Mouse (Mus musculus): ENCODE measurements around the gene Oas1f. TPM values are rescaled to one million over a fixed set of nuclear protein-coding genes. Genes with fewer than 3 reads are reported as not detected.

The Oas1f gene
- total and polyA plus RNA-seq, 3 experiments: not detected

GRCm38 (mm10) chr5:120813023-120813422 is 34.1 kb upstream of the Oas1f start:
- no peak for TF ChIP-seq POLR2AphosphoS5 (IDR thresholded peaks at IDR 0.05; ENCODE audit: insufficient replicate concordance, low read depth, low read length)
- TF ChIP-seq GATA1 (IDR thresholded peaks at IDR 0.05; ENCODE audit: borderline replicate concordance, low read length): no peak
- TF ChIP-seq GATA2 (IDR thresholded peaks at IDR 0.05; ENCODE audit: borderline replicate concordance, low read depth, low read length): no peak
- TF ChIP-seq CTCF (IDR thresholded peaks at IDR 0.05; ENCODE audit: low read depth, low read length): no peak
- no peak for TF ChIP-seq TAL1 (conservative IDR thresholded peaks at IDR 0.05; ENCODE audit: low read depth, low read length)
- ATAC-seq (ENCODE audit: extremely low read depth, insufficient number of reproducible peaks, low FRiP score, poor library complexity, severe bottlenecking): no peak
- Histone ChIP-seq H3K4me1 (ENCODE audit: insufficient read depth, low read depth, low read length) (peaks cover 48% of the 10 kb centered on the region), H3K27me3 (ENCODE audit: insufficient read depth, low read length) (no peaks in the 10 kb centered on the region; the same call in 1 of the 2 replicates), H3K36me3 (replicated peaks) (peaks cover 41% of the 10 kb centered on the region), H3K9me3 (replicated peaks) (no peaks in the 10 kb centered on the region), H3K4me3 (ENCODE audit: low read depth, low read length) (peak overlapping the region; percentile 77)
- no peak for DNase-seq (ENCODE audit: low spot score)

GRCm38 (mm10) chr5:120815949-120816348 is 31.2 kb upstream of the Oas1f start:
- DNase-seq (ENCODE audit: low spot score) (no peak), ATAC-seq (ENCODE audit: extremely low read depth, insufficient number of reproducible peaks, low FRiP score, poor library complexity, severe bottlenecking) (no peak)
- no peaks in the 10 kb centered on the region for H3K27me3 ChIP-seq (ENCODE audit: insufficient read depth, low read length)

GRCm38 (mm10) chr5:120818999-120819398 is 28.2 kb upstream of the Oas1f start:
- Histone ChIP-seq H3K36me3 (replicated peaks) (peaks cover 86% of the 10 kb centered on the region), H3K4me3 (ENCODE audit: low read depth, low read length) (no peak overlapping the region), H3K4me1 (ENCODE audit: insufficient read depth, low read depth, low read length) (peaks cover 13% of the 10 kb centered on the region), H3K27me3 (ENCODE audit: insufficient read depth, low read length) (no peaks in the 10 kb centered on the region; the same call in 1 of the 2 replicates), H3K9me3 (replicated peaks) (no peaks in the 10 kb centered on the region)
- TF ChIP-seq GATA1 (IDR thresholded peaks at IDR 0.05; ENCODE audit: borderline replicate concordance, low read length) (no peak), TAL1 (conservative IDR thresholded peaks at IDR 0.05; ENCODE audit: low read depth, low read length) (no peak), POLR2AphosphoS5 (IDR thresholded peaks at IDR 0.05; ENCODE audit: insufficient replicate concordance, low read depth, low read length) (no peak), GATA2 (IDR thresholded peaks at IDR 0.05; ENCODE audit: borderline replicate concordance, low read depth, low read length) (no peak), CTCF (IDR thresholded peaks at IDR 0.05; ENCODE audit: low read depth, low read length) (no peak)
- no peak for DNase-seq (ENCODE audit: low spot score)
- ATAC-seq (ENCODE audit: extremely low read depth, insufficient number of reproducible peaks, low FRiP score, poor library complexity, severe bottlenecking): no peak

More at GRCm38 (mm10) chr5:120815949-120816348, 31.2 kb upstream of the Oas1f start:
- peaks cover 62% of the 10 kb centered on the region for H3K36me3 ChIP-seq (replicated peaks)
- TF ChIP-seq POLR2AphosphoS5 (IDR thresholded peaks at IDR 0.05; ENCODE audit: insufficient replicate concordance, low read depth, low read length) (no peak), CTCF (IDR thresholded peaks at IDR 0.05; ENCODE audit: low read depth, low read length) (peak; percentile 55)
- no peaks in the 10 kb centered on the region for H3K9me3 ChIP-seq (replicated peaks)
- no peak overlapping the region for H3K4me3 ChIP-seq (ENCODE audit: low read depth, low read length)
- peaks cover 37% of the 10 kb centered on the region for H3K4me1 ChIP-seq (ENCODE audit: insufficient read depth, low read depth, low read length)

- peaks cover 8% of the 10 kb centered on the region for H3K27me3 ChIP-seq (ENCODE audit: insufficient read depth, low read length)
- no peaks in the 10 kb centered on the region for H3K36me3 ChIP-seq (replicated peaks)
- ATAC-seq (ENCODE audit: extremely low read depth, insufficient number of reproducible peaks, low FRiP score, poor library complexity, severe bottlenecking) (no peak), DNase-seq (ENCODE audit: low spot score) (no peak)
- H3K9me3 ChIP-seq (replicated peaks): no peaks in the 10 kb centered on the region
- H3K4me3 ChIP-seq (ENCODE audit: low read depth, low read length): no peak overlapping the region
- no peaks in the 10 kb centered on the region; the same call in 1 of the 2 replicates for H3K4me1 ChIP-seq (ENCODE audit: insufficient read depth, low read depth, low read length)
- no peak for TF ChIP-seq GATA2 (IDR thresholded peaks at IDR 0.05; ENCODE audit: borderline replicate concordance, low read depth, low read length)
- TF ChIP-seq TAL1 (conservative IDR thresholded peaks at IDR 0.05; ENCODE audit: low read depth, low read length): no peak
- TF ChIP-seq CTCF (IDR thresholded peaks at IDR 0.05; ENCODE audit: low read depth, low read length): no peak
- TF ChIP-seq GATA1 (IDR thresholded peaks at IDR 0.05; ENCODE audit: borderline replicate concordance, low read length): no peak
Measured at GRCm38 (mm10) chr5:120831031-120831430, 16.1 kb upstream of the Oas1f start.

GRCm38 (mm10) chr5:120833335-120834280 is 13.6 kb upstream of the Oas1f start:
- TF ChIP-seq GATA2 (IDR thresholded peaks at IDR 0.05; ENCODE audit: borderline replicate concordance, low read depth, low read length) (no peak), TAL1 (conservative IDR thresholded peaks at IDR 0.05; ENCODE audit: low read depth, low read length) (no peak), POLR2AphosphoS5 (IDR thresholded peaks at IDR 0.05; ENCODE audit: insufficient replicate concordance, low read depth, low read length) (no peak), CTCF (IDR thresholded peaks at IDR 0.05; ENCODE audit: low read depth, low read length) (no peak), GATA1 (IDR thresholded peaks at IDR 0.05; ENCODE audit: borderline replicate concordance, low read length) (no peak)
- no peaks in the 10 kb centered on the region; the same call in 1 of the 2 replicates for H3K4me1 ChIP-seq (ENCODE audit: insufficient read depth, low read depth, low read length)
- peaks cover 11% of the 10 kb centered on the region for H3K27me3 ChIP-seq (ENCODE audit: insufficient read depth, low read length)
- DNase-seq (ENCODE audit: low spot score): no peak
- ATAC-seq (ENCODE audit: extremely low read depth, insufficient number of reproducible peaks, low FRiP score, poor library complexity, severe bottlenecking): no peak
- H3K9me3 ChIP-seq (replicated peaks): no peaks in the 10 kb centered on the region
- H3K4me3 ChIP-seq (ENCODE audit: low read depth, low read length): no peak overlapping the region
- no peaks in the 10 kb centered on the region for H3K36me3 ChIP-seq (replicated peaks)

- peak; percentile 76 for TF ChIP-seq CTCF (IDR thresholded peaks at IDR 0.05; ENCODE audit: low read depth, low read length)
- no peak for TF ChIP-seq TAL1 (conservative IDR thresholded peaks at IDR 0.05; ENCODE audit: low read depth, low read length)
- no peak for TF ChIP-seq POLR2AphosphoS5 (IDR thresholded peaks at IDR 0.05; ENCODE audit: insufficient replicate concordance, low read depth, low read length)
- DNase-seq (ENCODE audit: low spot score) (peak; percentile 34), ATAC-seq (ENCODE audit: extremely low read depth, insufficient number of reproducible peaks, low FRiP score, poor library complexity, severe bottlenecking) (no peak)
- no peaks in the 10 kb centered on the region for H3K9me3 ChIP-seq (replicated peaks)
- H3K36me3 ChIP-seq (replicated peaks): no peaks in the 10 kb centered on the region
- H3K27me3 ChIP-seq (ENCODE audit: insufficient read depth, low read length): peaks cover 20% of the 10 kb centered on the region
- no peaks in the 10 kb centered on the region; the same call in 1 of the 2 replicates for H3K4me1 ChIP-seq (ENCODE audit: insufficient read depth, low read depth, low read length)
- H3K4me3 ChIP-seq (ENCODE audit: low read depth, low read length): no peak overlapping the region
Measured at GRCm38 (mm10) chr5:120836731-120837585, 10.2 kb upstream of the Oas1f start.

Measured in G1E (cell line).